Mouse (Mus musculus): ENCODE measurements around the gene Hmg20a. TPM values are rescaled to one million over a fixed set of nuclear protein-coding genes. Genes with fewer than 3 reads are reported as not detected.

Hmg20a gene
- polyA plus RNA-seq, 1 experiment from 2014 or later, result 56.9 TPM

GRCm38 (mm10) chr9:56492391-56492790 lies 74.0 kb downstream of the Hmg20a start:
- H3K4me3 ChIP-seq, result no peak overlapping the region
- peaks cover 25% of the 10 kb centered on the region for H3K4me1 ChIP-seq
- 81% methylated on average over 3 of the region's 3 CpGs for WGBS

GRCm38 (mm10) chr9:56492916-56493315 lies 74.5 kb downstream of the Hmg20a start:
- 60% methylated on average over 1 of the region's 1 CpGs for WGBS
- no peak for DNase-seq (ENCODE audit: low spot score)
- H3K4me1 ChIP-seq, result peaks cover 27% of the 10 kb centered on the region

More at GRCm38 (mm10) chr9:56492391-56492790, 74.0 kb downstream of the Hmg20a start:
- Histone ChIP-seq H3K9me3 (no peaks in the 10 kb centered on the region), H3K36me3 (peaks cover 75% of the 10 kb centered on the region), H3K27me3 (ENCODE audit: insufficient read depth, poor library complexity, severe bottlenecking) (no peaks in the 10 kb centered on the region), H3K27ac (no peak overlapping the region)
- DNase-seq (ENCODE audit: low spot score), result no peak

GRCm38 (mm10) chr9:56495088-56495487 lies 76.7 kb downstream of the Hmg20a start:
- H3K27ac ChIP-seq, result no peak overlapping the region; the same call in 1 of the 2 replicates
- peaks cover 31% of the 10 kb centered on the region for H3K4me1 ChIP-seq
- no peak for DNase-seq (ENCODE audit: low spot score)
- no peaks in the 10 kb centered on the region for H3K27me3 ChIP-seq (ENCODE audit: insufficient read depth, poor library complexity, severe bottlenecking)
- WGBS, result 51% methylated on average over 7 of the region's 7 CpGs
- H3K36me3 ChIP-seq, result peaks cover 51% of the 10 kb centered on the region
- H3K4me3 ChIP-seq, result no peak overlapping the region
- no peaks in the 10 kb centered on the region for H3K9me3 ChIP-seq

More at GRCm38 (mm10) chr9:56492916-56493315, 74.5 kb downstream of the Hmg20a start:
- Histone ChIP-seq H3K36me3 (peaks cover 71% of the 10 kb centered on the region), H3K9me3 (no peaks in the 10 kb centered on the region), H3K27me3 (ENCODE audit: insufficient read depth, poor library complexity, severe bottlenecking) (no peaks in the 10 kb centered on the region), H3K27ac (no peak overlapping the region), H3K4me3 (no peak overlapping the region)

GRCm38 (mm10) chr9:56495795-56496232 lies 77.4 kb downstream of the Hmg20a start:
- Histone ChIP-seq H3K36me3 (peaks cover 44% of the 10 kb centered on the region), H3K9me3 (no peaks in the 10 kb centered on the region), H3K27ac (no peak overlapping the region; the same call in 1 of the 2 replicates), H3K4me1 (peaks cover 31% of the 10 kb centered on the region), H3K4me3 (no peak overlapping the region), H3K27me3 (ENCODE audit: insufficient read depth, poor library complexity, severe bottlenecking) (no peaks in the 10 kb centered on the region)
- no peak for DNase-seq (ENCODE audit: low spot score)
- WGBS, result 49% methylated on average over 5 of the region's 5 CpGs

- H3K27me3 ChIP-seq (ENCODE audit: insufficient read depth, poor library complexity, severe bottlenecking), result no peaks in the 10 kb centered on the region
- WGBS, result 90% methylated on average over 5 of the region's 5 CpGs
- H3K36me3 ChIP-seq, result peaks cover 36% of the 10 kb centered on the region
- peaks cover 35% of the 10 kb centered on the region for H3K4me1 ChIP-seq
- no peaks in the 10 kb centered on the region for H3K9me3 ChIP-seq
- DNase-seq (ENCODE audit: low spot score), result no peak
- no peak overlapping the region for H3K4me3 ChIP-seq
- peak overlapping the region; percentile 78 for H3K27ac ChIP-seq
Measured at GRCm38 (mm10) chr9:56496567-56496966, 78.2 kb downstream of the Hmg20a start.

DNA sequence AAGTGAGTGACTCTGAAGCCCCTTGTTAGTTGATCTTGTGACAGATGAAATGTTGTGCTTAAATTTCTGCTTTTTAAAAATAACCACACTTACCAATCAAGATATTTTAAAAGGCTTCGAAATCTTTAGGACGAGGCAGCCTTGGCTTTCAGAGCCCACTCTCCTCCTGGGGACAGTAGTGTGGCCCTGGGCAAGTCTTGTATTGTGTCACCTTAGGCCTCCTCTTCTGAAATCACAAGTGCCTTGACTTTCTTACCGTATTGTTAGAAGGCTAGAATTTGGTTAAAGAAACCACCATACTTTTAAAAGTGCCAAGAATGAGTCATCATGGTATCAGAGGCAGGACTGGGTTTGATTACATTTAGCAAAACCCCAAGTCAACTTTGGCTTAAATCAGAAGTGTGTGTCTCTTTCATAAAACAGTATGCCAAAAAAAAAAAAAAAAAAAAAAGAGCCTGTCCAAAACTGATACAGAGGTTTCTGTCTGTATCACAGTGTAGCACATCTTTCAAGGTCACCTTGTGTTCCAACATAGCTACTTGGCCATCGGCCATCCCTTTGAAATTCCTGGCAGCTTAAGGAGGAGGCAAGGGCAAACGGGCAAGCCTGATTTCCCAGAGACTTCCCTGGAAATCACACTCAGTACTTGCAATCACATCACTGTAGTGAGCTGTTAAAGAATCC lies 78.9 kb downstream of the Hmg20a start:
- no peak for DNase-seq (ENCODE audit: low spot score)
- Histone ChIP-seq H3K36me3 (peaks cover 29% of the 10 kb centered on the region), H3K27ac (peak overlapping the region; percentile 78), H3K9me3 (no peaks in the 10 kb centered on the region), H3K4me1 (peaks cover 43% of the 10 kb centered on the region), H3K4me3 (no peak overlapping the region), H3K27me3 (ENCODE audit: insufficient read depth, poor library complexity, severe bottlenecking) (no peaks in the 10 kb centered on the region)
- WGBS, result 52% methylated on average over 5 of the region's 5 CpGs

GRCm38 (mm10) chr9:56499324-56500067 lies 81.1 kb downstream of the Hmg20a start:
- 85% methylated on average over 8 of the region's 8 CpGs for WGBS
- no peak overlapping the region for H3K4me3 ChIP-seq
- H3K27ac ChIP-seq, result peak overlapping the region; percentile 76
- H3K27me3 ChIP-seq (ENCODE audit: insufficient read depth, poor library complexity, severe bottlenecking), result no peaks in the 10 kb centered on the region
- no peak for DNase-seq (ENCODE audit: low spot score)
- H3K4me1 ChIP-seq, result peaks cover 65% of the 10 kb centered on the region
- peaks cover 12% of the 10 kb centered on the region for H3K36me3 ChIP-seq
- H3K9me3 ChIP-seq, result no peaks in the 10 kb centered on the region

- Histone ChIP-seq H3K4me1 (peaks cover 74% of the 10 kb centered on the region), H3K27ac (peak overlapping the region; percentile 63; the same call in 1 of the 2 replicates), H3K4me3 (no peak overlapping the region), H3K9me3 (no peaks in the 10 kb centered on the region), H3K27me3 (ENCODE audit: insufficient read depth, poor library complexity, severe bottlenecking) (no peaks in the 10 kb centered on the region), H3K36me3 (no peaks in the 10 kb centered on the region)
- DNase-seq (ENCODE audit: low spot score), result no peak
- 74% methylated on average over 8 of the region's 8 CpGs for WGBS
Measured at GRCm38 (mm10) chr9:56500893-56501590, 82.6 kb downstream of the Hmg20a start.

GRCm38 (mm10) chr9:56501721-56502542 lies 83.5 kb downstream of the Hmg20a start:
- H3K36me3 ChIP-seq, result no peaks in the 10 kb centered on the region
- no peak for DNase-seq (ENCODE audit: low spot score)
- H3K27ac ChIP-seq, result peak overlapping the region; percentile 74
- peaks cover 76% of the 10 kb centered on the region for H3K4me1 ChIP-seq
- WGBS, result 56% methylated on average over 10 of the region's 10 CpGs
- no peak overlapping the region for H3K4me3 ChIP-seq
- H3K27me3 ChIP-seq (ENCODE audit: insufficient read depth, poor library complexity, severe bottlenecking), result no peaks in the 10 kb centered on the region
- no peaks in the 10 kb centered on the region for H3K9me3 ChIP-seq

DNA sequence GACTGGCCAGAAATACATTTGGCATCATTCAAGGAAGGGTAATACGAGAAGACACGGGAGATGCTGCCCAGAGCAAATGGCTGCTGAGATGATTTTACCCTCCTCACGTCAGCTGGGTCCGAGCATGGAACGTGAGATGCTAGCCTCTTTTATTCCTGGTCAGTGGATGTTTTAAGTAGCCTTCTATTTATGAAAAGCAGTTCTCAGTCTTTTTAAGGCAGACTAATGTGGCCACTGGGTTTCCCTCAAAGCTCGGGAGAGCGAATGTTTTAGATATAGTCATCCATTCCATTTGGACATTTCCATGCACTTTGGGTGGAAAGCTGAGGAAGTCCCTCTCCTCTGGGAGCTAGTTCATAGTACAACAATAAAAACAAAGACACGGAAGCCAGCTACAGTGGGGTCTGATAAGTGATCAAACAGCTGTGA lies 84.1 kb downstream of the Hmg20a start:
- H3K9me3 ChIP-seq, result no peaks in the 10 kb centered on the region
- no peaks in the 10 kb centered on the region for H3K27me3 ChIP-seq (ENCODE audit: insufficient read depth, poor library complexity, severe bottlenecking)
- WGBS, result 55% methylated on average over 8 of the region's 8 CpGs
- peak overlapping the region; percentile 74; the same call in 1 of the 2 replicates for H3K27ac ChIP-seq
- peaks cover 76% of the 10 kb centered on the region for H3K4me1 ChIP-seq
- H3K4me3 ChIP-seq, result no peak overlapping the region
- DNase-seq (ENCODE audit: low spot score), result no peak
- no peaks in the 10 kb centered on the region for H3K36me3 ChIP-seq

DNA sequence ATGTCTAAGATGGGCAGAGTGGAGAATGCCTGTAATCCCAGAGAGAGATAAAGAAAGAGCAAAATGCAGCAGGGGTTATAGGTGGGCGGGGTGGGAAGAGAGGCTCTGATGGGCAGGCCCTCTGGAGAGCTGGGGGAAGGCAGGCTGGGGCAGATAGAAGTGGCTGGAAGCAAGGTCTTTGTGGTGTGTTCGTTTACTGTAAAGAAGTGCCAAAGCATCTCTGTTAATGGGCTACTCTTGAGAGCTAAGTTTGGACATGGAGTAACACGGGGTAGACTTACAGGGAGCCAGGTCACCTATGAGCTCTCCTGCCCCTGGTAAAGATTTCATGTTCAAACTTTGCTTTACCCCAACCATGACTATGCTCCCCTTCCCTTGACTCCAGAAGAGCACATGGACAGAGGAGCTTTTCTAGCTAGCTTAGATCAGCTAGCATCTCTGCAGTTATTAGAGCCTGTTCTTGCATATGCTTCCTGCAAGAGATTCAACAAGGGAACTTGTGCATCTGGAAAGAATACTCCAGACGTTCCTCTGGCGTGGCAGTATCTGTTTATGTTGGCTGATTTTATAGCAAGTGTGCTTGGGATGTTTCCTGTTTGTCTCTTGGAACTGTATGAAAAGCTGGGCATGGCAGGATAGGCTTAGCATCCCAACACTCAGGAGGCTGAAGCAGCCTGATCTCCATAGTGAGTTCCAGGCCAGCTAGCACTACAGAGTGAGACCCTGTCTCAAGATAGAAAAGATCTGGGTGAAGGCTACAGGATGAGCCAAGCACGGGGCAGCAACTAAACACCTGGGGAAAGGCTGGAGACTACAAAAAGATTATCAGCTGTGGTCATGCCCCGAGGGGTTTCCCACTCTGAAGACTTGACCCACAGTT lies 85.5 kb downstream of the Hmg20a start:
- WGBS, result 59% methylated on average over 7 of the region's 7 CpGs
- no peak for DNase-seq (ENCODE audit: low spot score)
- Histone ChIP-seq H3K27me3 (ENCODE audit: insufficient read depth, poor library complexity, severe bottlenecking) (no peaks in the 10 kb centered on the region), H3K36me3 (no peaks in the 10 kb centered on the region), H3K4me1 (peaks cover 72% of the 10 kb centered on the region), H3K9me3 (no peaks in the 10 kb centered on the region), H3K4me3 (no peak overlapping the region), H3K27ac (peak overlapping the region; percentile 52)

Data from heart, embryonic 10.5 days (tissue).